Mouse (Mus musculus) liver, adult 2 months (tissue): ENCODE measurements at regions not wholly inside any gene's neighbourhood (a gene's known extent, or its start where the extent isn't known, plus 50 kb on each side); places are given as distances from the start of the nearest gene placed in this dataset.

Experiments used
- CTCF ChIP-seq: fragments of 200-500 bp; IDR thresholded peaks from 2 replicates; pipeline ENCODE4 v1.5.1; 2011; ENCODE audit warnings: low read depth, low read length, control low read depth
- POLR2A ChIP-seq: fragments of 200-500 bp; IDR thresholded peaks from 2 replicates; pipeline ENCODE4 v1.6.1; 2011; ENCODE audit warnings: low read length, control low read depth; ENCODE audit not compliant: insufficient read depth; ENCODE audit errors: extremely low read depth

DNA sequence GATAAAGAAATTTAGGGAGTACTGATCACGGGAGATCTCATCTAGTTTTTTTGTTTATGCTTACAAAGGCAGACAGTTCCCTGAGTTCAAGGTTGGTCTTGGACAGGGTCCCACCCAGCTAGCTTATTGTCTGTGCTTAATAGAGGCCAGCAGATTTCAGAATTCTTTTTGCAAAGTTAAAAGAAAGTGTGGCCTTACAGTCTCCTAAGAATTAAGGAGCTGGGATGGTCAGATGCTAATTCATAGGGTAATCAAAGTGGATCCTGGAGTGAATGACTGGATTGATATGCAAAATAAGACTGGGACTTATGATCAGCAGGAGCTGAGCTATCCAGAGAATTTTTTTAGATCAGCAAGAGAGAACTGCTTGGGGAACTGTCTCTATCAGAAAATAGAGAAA lies 678.2 kb upstream of the Adarb2 start:
- TF ChIP-seq POLR2A = no peak
- TF ChIP-seq CTCF = no peak
